Mouse (Mus musculus) olfactory bulb, adult 2 months (tissue): ENCODE measurements around the gene Vps26c.

Experiments used
- CTCF ChIP-seq: fragments of 200-500 bp; IDR thresholded peaks from 2 replicates; pipeline ENCODE4 v1.5.1; 2012; ENCODE audit warnings: low read depth, mild to moderate bottlenecking, low read length, moderate library complexity; ENCODE audit not compliant: insufficient read depth
- POLR2A ChIP-seq: fragments of 200-500 bp; IDR thresholded peaks from 2 replicates; pipeline ENCODE4 v1.6.1; 2012; ENCODE audit warnings: mild to moderate bottlenecking, low read depth, low read length, moderate library complexity; ENCODE audit not compliant: insufficient read depth

DNA sequence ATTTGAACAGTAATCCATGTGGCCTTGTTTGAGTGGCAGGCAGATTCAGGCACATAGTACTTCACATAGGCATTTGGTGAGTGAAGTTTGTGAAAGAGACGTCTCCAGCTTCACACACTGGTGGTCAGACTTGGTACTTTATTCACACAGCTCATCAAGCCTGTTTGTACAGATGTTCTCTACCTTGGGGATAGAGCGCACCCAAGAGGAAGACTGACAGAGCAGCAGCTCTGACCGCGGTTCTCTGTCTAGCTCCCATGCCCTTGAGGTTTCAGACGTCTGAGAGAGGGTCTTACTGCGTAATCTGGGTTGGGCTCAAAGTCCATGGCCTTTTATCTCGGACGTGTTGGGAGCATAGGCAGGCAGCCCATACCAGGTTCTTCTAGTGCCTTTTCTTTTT, 77.5 kb downstream of the Vps26c start:
- no peak for TF ChIP-seq CTCF
- no peak for TF ChIP-seq POLR2A
